Mouse (Mus musculus) ES-Bruce4 (cell line): ENCODE results near the gene Tekt5. TPM values are rescaled to one million over a fixed set of nuclear protein-coding genes. Genes with fewer than 3 reads are reported as not detected.

Source experiments
- H3K27ac ChIP-seq: 2 replicates; pipeline ENCODE4 v1.5.1; 2012; ENCODE audit warnings: low read length, inconsistent platforms; ENCODE audit not compliant: insufficient read depth
- H3K27me3 ChIP-seq: 2 replicates; pipeline ENCODE4 v1.6.1; 2012; ENCODE audit warnings: mild to moderate bottlenecking, low read length, inconsistent platforms; ENCODE audit not compliant: control insufficient read depth, poor library complexity, insufficient read depth, severe bottlenecking
- H3K36me3 ChIP-seq: 2 replicates; pipeline ENCODE4 v1.6.1; 2012; ENCODE audit warnings: inconsistent platforms, mild to moderate bottlenecking, low read length, moderate library complexity; ENCODE audit not compliant: control insufficient read depth, poor library complexity, insufficient read depth, severe bottlenecking
- H3K4me1 ChIP-seq: one replicate; pipeline ENCODE4 v1.8.1; 2011; ENCODE audit warnings: low read length; ENCODE audit not compliant: control insufficient read depth, insufficient read depth
- H3K4me3 ChIP-seq: 2 replicates; pipeline ENCODE4 v1.5.1; 2011; ENCODE audit warnings: low read depth, mild to moderate bottlenecking, low read length
- H3K9ac ChIP-seq: 2 replicates; pipeline ENCODE4 v1.6.1; 2012; ENCODE audit warnings: low read depth, mild to moderate bottlenecking, inconsistent platforms; ENCODE audit not compliant: poor library complexity, severe bottlenecking
- H3K9me3 ChIP-seq: replicated peaks from 2 replicates; pipeline ENCODE4 v1.6.1; 2012; ENCODE audit warnings: mild to moderate bottlenecking, low read length, inconsistent platforms; ENCODE audit not compliant: control insufficient read depth, poor library complexity, insufficient read depth, severe bottlenecking
- CTCF ChIP-seq: IDR thresholded peaks from one replicate; pipeline ENCODE4 v1.8.1; 2011; ENCODE audit warnings: low read depth, low read length
- EP300 ChIP-seq: IDR thresholded peaks from 2 replicates; pipeline ENCODE4 v1.6.1; 2011; ENCODE audit warnings: low read depth, low read length; ENCODE audit not compliant: insufficient read depth
- POLR2A ChIP-seq: IDR thresholded peaks from one replicate; pipeline ENCODE4 v1.8.1; 2011; ENCODE audit warnings: low read length; ENCODE audit not compliant: insufficient read depth
- polyA plus RNA-seq: library from polyadenylated mRNA; stranded (reverse); fragments of >200 nt; gene quantifications from 2 replicates; pipeline ENCODE4 v1.2.4, GENCODE M21; 2011; ENCODE audit warnings: low read depth; ENCODE audit not compliant: missing spikeins, insufficient read depth, insufficient read length

Tekt5 gene
- 0.55 TPM in 1 of 2 replicates, not detected in the other for polyA plus RNA-seq

DNA sequence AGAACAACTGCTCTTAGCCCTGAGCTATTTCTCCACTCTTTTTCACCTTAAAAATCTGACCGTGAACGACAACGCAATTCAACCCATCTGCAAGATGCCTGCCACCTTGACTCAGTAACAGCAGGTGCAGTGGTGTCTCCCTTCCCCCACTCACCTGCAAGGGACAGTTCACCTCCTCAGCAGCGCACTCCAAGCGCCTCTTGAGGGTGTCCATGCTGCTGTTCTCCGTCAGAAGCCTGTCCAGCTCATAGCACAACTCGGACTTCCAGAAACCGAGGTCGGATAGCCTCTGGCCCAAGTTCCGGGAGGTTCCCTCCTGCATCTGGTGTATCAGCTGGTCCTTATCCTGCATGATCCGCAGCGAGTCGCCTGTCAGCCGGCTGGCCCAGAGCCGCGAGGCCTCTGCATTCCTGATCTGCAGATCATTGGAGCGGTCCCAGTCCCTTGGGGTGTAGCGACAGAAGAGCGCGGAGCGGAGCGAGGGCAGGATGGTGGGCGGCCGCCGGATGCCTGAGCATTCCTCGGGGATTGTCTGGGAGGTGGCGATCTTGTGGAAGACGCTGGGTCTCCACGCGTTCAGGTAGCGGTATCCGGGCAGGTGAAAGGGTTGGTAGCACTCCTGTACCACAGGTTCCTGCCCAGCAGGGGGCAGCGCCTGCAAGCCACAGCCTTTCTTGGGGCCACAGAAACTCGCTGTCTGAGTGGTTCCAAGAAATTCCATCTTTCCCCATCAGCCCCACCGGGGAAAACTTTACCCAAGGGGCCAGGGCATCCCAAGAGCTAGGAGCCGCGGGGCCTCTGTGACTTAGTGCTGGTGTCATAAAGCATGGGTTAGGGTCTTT lies at the start of gene Tekt5:
Gene Tekt5 (minus strand): TSS at position 792 of the 842 bp plus-strand sequence.
- no peaks in the 10 kb centered on the region for H3K4me1 ChIP-seq
- H3K36me3 ChIP-seq = no peaks in the 10 kb centered on the region
- peak within 1 kb of the TSS; percentile 47 for H3K4me3 ChIP-seq
- no peaks in the 10 kb centered on the region for H3K27me3 ChIP-seq
- H3K9ac ChIP-seq = no peak within 1 kb of the TSS
- no peaks in the 10 kb centered on the region for H3K9me3 ChIP-seq
- no peak within 1 kb of the TSS for H3K27ac ChIP-seq
- no peak for TF ChIP-seq EP300
- TF ChIP-seq POLR2A = no peak
- peak; percentile 80 for TF ChIP-seq CTCF

DNA sequence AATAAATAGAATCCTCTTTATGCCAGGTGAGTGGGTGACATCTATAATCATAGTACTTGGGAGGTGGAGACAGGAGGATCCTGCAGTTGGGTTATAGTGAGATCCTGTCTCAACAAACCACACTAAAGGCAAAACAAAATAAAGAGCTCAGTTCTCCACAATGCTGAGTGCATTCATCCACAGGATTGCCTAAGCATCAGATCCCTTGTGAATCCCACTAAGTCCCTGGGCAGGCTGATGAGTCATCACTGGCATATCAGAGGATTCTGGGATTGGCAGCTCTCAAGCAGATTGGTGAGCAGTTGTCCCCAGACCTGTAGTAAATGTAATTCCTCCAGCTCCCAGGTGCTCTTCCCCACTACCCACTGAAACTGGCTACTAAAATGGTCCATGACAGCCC lies 48.4 kb upstream of the Tekt5 start:
- H3K9ac ChIP-seq = no peak overlapping the region
- no peak overlapping the region for H3K4me3 ChIP-seq
- H3K9me3 ChIP-seq = no peaks in the 10 kb centered on the region
- no peak for TF ChIP-seq CTCF
- no peak for TF ChIP-seq POLR2A
- TF ChIP-seq EP300 = no peak
- H3K27me3 ChIP-seq = no peaks in the 10 kb centered on the region
- no peaks in the 10 kb centered on the region for H3K36me3 ChIP-seq
- H3K27ac ChIP-seq = no peak overlapping the region
- H3K4me1 ChIP-seq = no peaks in the 10 kb centered on the region

DNA sequence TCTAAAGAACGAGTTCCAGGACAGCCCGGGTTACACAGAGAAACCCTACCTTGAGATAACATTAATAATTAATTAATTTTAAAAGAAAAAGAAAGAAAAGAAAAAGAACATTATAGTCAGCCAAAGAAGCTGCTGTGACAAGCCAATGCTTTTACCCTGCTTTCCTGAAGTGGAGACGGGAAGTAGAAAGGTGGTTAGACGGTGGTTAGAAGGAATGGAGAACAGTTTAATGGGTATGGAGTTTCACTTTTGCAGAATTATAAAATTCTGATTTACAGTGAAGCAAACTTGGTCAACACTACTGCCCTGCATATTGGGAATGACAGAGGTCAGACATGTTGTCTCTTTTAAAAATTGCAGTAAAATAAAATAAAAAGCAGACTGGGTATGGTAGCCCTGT lies 46.5 kb upstream of the Tekt5 start:
- H3K4me3 ChIP-seq = no peak overlapping the region
- H3K9ac ChIP-seq = no peak overlapping the region
- H3K9me3 ChIP-seq = no peaks in the 10 kb centered on the region
- H3K27me3 ChIP-seq = no peaks in the 10 kb centered on the region
- H3K27ac ChIP-seq = no peak overlapping the region
- no peaks in the 10 kb centered on the region for H3K36me3 ChIP-seq
- no peaks in the 10 kb centered on the region for H3K4me1 ChIP-seq
- TF ChIP-seq CTCF = no peak
- no peak for TF ChIP-seq EP300
- TF ChIP-seq POLR2A = no peak

DNA sequence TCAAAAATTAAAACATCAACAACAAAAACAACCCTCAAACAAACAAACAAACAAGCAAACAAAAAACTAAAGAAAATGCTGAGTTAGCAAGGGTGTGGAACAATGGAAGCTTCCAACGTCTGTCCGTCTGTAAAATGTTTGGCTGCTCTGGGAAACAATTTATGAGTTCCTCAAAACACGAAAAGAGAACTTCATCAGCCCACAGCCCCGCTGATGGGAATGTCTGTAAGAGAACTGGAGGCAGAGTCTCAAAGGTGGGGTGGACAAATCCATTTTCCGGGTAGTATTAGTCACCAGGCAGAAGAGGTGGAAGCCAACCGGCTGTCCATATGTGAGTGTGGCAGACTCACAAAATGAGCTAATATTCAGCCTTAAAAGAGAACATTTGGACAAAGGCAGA lies 46.0 kb upstream of the Tekt5 start:
- Histone ChIP-seq H3K4me3 (no peak overlapping the region), H3K9ac (no peak overlapping the region), H3K27ac (no peak overlapping the region), H3K27me3 (no peaks in the 10 kb centered on the region), H3K36me3 (no peaks in the 10 kb centered on the region), H3K9me3 (no peaks in the 10 kb centered on the region), H3K4me1 (no peaks in the 10 kb centered on the region)
- no peak for TF ChIP-seq POLR2A
- TF ChIP-seq CTCF = no peak
- TF ChIP-seq EP300 = no peak

DNA sequence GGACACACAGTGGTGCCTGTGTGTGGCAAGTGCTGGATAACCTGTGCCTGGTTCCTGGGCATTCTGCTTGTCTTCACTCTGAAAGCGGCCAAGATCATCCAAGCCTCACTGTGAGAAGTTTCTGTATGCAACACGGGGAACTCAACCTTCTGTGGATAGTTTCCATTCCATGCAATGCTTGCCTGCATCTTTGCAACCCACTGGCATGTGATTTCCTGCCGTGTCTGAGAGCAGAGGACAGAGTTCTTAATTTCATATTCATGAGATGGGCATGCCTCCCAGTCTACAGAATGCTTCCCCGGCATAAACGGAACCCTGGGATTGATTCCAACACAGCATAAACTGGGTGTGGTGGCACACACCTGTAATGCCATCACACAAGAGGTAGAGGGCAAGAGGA lies 42.8 kb upstream of the Tekt5 start:
- no peak overlapping the region for H3K9ac ChIP-seq
- TF ChIP-seq CTCF (no peak), POLR2A (no peak)
- H3K4me1 ChIP-seq = no peaks in the 10 kb centered on the region
- no peaks in the 10 kb centered on the region for H3K27me3 ChIP-seq
- H3K36me3 ChIP-seq = no peaks in the 10 kb centered on the region
- no peaks in the 10 kb centered on the region for H3K9me3 ChIP-seq
- H3K4me3 ChIP-seq = no peak overlapping the region
- H3K27ac ChIP-seq = no peak overlapping the region

DNA sequence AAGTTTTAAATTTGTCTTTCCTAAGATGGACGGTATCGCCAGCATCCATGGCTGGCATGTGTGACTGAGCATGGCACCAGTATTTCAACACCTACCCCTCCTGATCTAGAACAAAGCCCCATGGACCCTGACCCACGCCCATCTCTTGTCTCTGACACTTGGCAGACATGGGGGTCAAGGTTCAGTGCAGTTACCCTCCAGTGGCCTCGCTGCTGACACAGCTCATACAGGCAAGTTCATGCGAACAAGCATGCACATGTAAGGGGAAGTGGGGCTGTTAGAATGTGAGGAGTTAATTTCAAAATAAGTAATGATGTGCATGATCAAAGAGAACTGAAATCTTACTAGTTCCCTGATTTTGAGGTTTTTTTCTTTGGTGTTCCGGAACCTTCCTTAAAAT lies 40.9 kb upstream of the Tekt5 start:
- Histone ChIP-seq H3K9me3 (no peaks in the 10 kb centered on the region), H3K27me3 (no peaks in the 10 kb centered on the region), H3K4me1 (no peaks in the 10 kb centered on the region), H3K4me3 (no peak overlapping the region), H3K9ac (no peak overlapping the region), H3K36me3 (no peaks in the 10 kb centered on the region), H3K27ac (no peak overlapping the region)
- no peak for TF ChIP-seq EP300
- TF ChIP-seq POLR2A = no peak
- no peak for TF ChIP-seq CTCF
